Mouse (Mus musculus) olfactory bulb, adult 2 months (tissue): ENCODE data around the gene Cntn2. TPM values are rescaled to one million over a fixed set of nuclear protein-coding genes. Genes with fewer than 3 reads are reported as not detected.

Source experiments
- H3K27ac ChIP-seq: fragments of 200-500 bp; 2 replicates; pipeline ENCODE4 v1.5.1; 2012; ENCODE audit warnings: low read depth, low read length; ENCODE audit not compliant: insufficient read depth
- H3K4me1 ChIP-seq: fragments of 200-500 bp; 2 replicates; pipeline ENCODE4 v1.6.1; 2012; ENCODE audit warnings: low read length; ENCODE audit not compliant: control insufficient read depth, insufficient read depth
- H3K4me3 ChIP-seq: fragments of 200-500 bp; 2 replicates; pipeline ENCODE4 v1.5.1; 2012; ENCODE audit warnings: mild to moderate bottlenecking, low read depth, low read length, moderate library complexity; ENCODE audit not compliant: insufficient read depth
- CTCF ChIP-seq: fragments of 200-500 bp; IDR thresholded peaks from 2 replicates; pipeline ENCODE4 v1.5.1; 2012; ENCODE audit warnings: low read depth, mild to moderate bottlenecking, low read length, moderate library complexity; ENCODE audit not compliant: insufficient read depth
- POLR2A ChIP-seq: fragments of 200-500 bp; IDR thresholded peaks from 2 replicates; pipeline ENCODE4 v1.6.1; 2012; ENCODE audit warnings: mild to moderate bottlenecking, low read depth, low read length, moderate library complexity; ENCODE audit not compliant: insufficient read depth
- WGBS: fragments of 180-500 bp; shearing (Covaris S2); methylation state at CpG from one replicate; pipeline ENCODE4 v1.1.7; 2018; 5-methylcytosine and 5-hydroxymethylcytosine counted together
- polyA plus RNA-seq: library from polyadenylated mRNA; stranded (reverse); fragments of >200 nt; gene quantifications from 2 replicates; pipeline ENCODE4 v1.2.4, GENCODE M21; 2012; ENCODE audit warnings: low replicate concordance; ENCODE audit not compliant: missing spikeins, insufficient read depth, insufficient read length

The Cntn2 gene
- polyA plus RNA-seq, 1 experiment: not detected

DNA sequence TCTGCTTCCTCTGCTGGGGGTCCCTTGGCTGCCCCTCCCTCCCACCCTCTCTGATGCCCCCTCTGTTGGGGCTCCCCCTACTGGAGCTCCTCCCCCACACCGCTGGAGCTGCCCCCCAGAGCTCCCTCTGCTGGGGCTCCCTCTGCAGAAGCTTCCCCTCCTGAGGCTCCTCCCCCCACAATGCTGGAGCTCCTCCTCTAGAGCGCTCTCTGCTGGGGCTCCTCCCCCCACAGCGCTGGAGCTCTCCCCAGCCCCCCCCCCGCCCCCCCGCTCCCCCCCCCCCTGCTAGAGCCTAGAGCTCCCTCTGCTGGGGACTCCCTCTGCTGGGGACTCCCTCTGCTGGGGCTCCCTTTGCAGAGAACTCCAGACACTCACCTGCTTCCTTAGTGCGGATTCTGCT is 22.3 kb downstream of the Cntn2 start:
- Histone ChIP-seq H3K4me1 (peaks cover 3% of the 10 kb centered on the region), H3K4me3 (no peak overlapping the region), H3K27ac (no peak overlapping the region)
- TF ChIP-seq POLR2A: no peak
- no peak for TF ChIP-seq CTCF
- 22% methylated on average over 2 of the region's 6 CpGs for WGBS

DNA sequence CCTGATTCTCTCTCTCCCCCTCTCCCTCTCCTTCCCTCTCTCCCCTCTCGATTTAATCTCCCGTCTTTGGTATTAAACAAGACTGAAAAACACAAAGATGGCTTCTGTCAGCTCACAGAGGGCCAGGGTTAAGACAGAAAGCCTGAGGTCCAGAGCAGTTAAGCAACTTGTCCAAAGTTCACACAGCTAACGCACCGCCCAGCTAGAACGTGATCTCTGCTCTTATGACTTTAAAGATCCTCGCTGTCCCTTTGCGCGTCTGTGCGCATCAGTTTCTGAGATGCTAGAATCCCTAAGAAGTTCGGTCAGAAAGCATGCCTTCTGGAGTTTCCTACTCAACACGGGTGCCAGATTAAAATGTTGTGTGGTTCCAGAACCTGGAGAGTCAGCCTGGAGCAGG is 23.3 kb downstream of the Cntn2 start:
- WGBS: 89% methylated on average over 11 of the region's 11 CpGs
- H3K4me3 ChIP-seq: no peak overlapping the region
- H3K4me1 ChIP-seq: no peaks in the 10 kb centered on the region
- TF ChIP-seq POLR2A (no peak), CTCF (no peak)
- H3K27ac ChIP-seq: no peak overlapping the region

DNA sequence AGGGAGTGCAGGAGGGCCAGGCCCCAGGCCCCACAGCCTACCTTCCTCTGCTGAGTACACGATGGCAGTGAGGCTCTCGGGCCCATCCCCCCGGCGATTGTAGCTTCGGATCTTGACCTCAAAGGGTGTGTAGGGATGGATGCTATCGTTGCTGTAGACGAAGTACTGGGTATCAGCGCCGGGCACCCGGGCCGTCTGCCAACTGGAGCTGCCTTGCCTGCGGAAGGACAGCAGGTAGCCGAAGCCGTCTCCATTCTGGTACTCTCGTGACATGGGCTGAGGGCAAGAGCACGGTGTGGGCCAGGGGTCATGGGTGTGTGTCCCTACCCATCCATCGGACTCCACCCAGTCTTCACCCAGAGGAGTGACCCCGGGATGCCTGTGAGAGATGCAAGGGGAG is 24.4 kb downstream of the Cntn2 start:
- TF ChIP-seq CTCF (no peak), POLR2A (no peak)
- Histone ChIP-seq H3K4me1 (peaks cover 3% of the 10 kb centered on the region; the same call in 1 of the 2 replicates), H3K4me3 (no peak overlapping the region), H3K27ac (no peak overlapping the region)
- WGBS: 82% methylated on average over 18 of the region's 18 CpGs

DNA sequence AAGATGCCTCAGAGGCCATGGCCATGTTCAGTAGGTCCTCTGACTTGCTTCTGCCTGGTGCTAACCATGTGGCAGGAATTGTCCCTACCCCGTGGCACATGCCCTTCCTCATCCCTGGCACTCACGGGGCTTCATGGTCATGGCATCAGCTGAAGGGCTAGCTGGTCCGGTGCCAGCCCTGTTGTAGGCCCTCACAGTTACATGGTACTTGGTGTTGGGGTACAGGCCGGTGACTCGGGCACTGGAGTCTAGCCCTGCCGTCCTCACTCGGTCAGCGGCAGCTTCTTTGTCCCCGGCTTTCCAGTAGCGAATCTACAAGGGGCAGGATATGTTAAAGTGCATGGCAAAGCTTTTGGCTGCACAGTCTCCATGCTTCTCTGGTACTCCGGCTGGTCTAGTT is 26.3 kb downstream of the Cntn2 start:
- TF ChIP-seq POLR2A (no peak), CTCF (no peak)

DNA sequence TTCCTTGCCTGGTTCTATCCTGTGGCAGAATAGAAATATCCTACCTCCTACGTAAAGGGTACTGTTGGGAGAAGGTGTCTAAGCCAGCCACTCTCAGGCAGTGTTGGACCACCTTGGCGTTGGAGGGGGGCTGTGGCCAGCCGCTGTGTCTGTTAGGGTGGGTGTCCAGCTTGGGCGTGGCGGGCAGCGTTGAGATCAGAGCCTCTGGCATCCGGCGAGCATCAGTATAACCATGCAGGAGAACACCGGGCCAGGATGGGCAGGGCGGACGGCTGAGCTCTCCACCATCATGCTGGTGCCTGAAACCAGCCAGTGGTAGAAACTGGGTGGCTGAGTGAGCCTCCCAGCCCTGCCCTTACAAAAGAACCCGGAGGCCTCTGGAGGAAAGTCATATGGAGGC is 27.7 kb downstream of the Cntn2 start:
- TF ChIP-seq CTCF (no peak), POLR2A (no peak)
- no peak overlapping the region for H3K4me3 ChIP-seq
- H3K27ac ChIP-seq: no peak overlapping the region
- H3K4me1 ChIP-seq: peaks cover 5% of the 10 kb centered on the region; the same call in 1 of the 2 replicates
- WGBS: 92% methylated on average over 12 of the region's 12 CpGs

More for the DNA sequence above, 26.3 kb downstream of the Cntn2 start:
- peaks cover 3% of the 10 kb centered on the region; the same call in 1 of the 2 replicates for H3K4me1 ChIP-seq
- 91% methylated on average over 11 of the region's 11 CpGs for WGBS
- no peak overlapping the region for H3K4me3 ChIP-seq
- H3K27ac ChIP-seq: no peak overlapping the region

DNA sequence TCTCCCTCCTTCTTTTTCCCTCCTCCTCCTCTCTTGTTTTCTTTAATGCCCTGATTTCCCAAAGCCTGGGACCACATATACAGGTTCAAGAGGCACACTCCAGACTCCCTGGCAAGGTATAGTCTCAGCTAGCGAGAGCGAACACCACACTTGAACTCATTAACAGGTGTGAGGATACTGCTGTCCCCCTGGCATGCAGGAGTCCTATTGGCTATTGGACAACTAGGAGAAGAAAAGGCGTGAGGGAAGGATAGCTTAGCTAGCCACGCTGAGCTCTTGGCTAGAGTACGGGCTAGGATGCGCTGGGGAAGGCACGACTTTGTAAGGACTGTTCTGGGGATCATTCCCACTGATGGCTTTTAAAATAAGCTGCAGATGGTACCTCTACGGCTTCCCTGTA is 30.9 kb downstream of the Cntn2 start:
- no peak overlapping the region for H3K27ac ChIP-seq
- WGBS: 83% methylated on average over 8 of the region's 8 CpGs
- H3K4me3 ChIP-seq: no peak overlapping the region
- no peak for TF ChIP-seq POLR2A
- no peak for TF ChIP-seq CTCF
- peaks cover 5% of the 10 kb centered on the region; the same call in 1 of the 2 replicates for H3K4me1 ChIP-seq

DNA sequence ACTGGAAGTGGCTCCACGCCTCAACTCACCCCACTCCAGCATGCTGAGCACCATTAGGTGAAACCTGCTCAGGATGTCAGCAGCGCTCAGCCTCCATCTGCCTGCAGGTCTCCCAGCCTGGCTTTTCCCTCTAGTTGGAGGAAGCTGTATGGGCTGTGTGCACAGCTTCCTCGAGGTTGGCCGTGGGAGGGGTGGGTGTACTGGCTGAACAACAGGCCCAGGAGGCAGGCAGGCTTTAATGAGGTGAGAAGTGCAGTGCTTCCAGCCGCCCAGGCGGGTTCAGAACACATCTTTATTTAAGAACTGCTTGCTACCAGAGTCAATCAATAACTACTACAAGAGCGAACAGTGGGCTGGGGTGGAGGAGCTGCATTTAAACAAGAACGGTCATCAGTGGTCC is 31.5 kb downstream of the Cntn2 start:
- Histone ChIP-seq H3K4me3 (no peak overlapping the region), H3K27ac (no peak overlapping the region), H3K4me1 (peaks cover 5% of the 10 kb centered on the region; the same call in 1 of the 2 replicates)
- 52% methylated on average over 8 of the region's 8 CpGs for WGBS
- TF ChIP-seq CTCF (no peak), POLR2A (no peak)

DNA sequence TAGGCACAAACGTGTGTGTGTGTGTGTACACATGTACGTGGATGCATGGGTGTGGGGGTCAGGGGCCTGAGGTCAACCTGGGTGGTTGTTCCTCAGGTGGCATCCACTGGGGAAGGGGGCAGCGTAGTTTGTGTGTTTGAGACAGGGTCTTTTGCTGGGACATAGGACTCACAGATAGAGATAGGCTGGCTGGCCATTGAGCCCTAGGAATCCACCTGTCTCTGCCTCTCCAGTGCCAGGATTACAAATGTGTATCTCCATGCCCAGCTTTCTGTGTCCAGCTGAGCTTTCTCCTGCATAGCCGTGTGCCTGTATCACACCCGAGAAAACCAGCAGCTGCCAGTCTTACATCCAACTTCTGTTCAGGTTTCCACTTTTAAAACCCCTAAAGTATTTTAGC is 33.3 kb downstream of the Cntn2 start:
- Histone ChIP-seq H3K4me3 (no peak overlapping the region), H3K27ac (no peak overlapping the region), H3K4me1 (peaks cover 5% of the 10 kb centered on the region; the same call in 1 of the 2 replicates)
- TF ChIP-seq POLR2A: no peak
- no peak for TF ChIP-seq CTCF
- 84% methylated on average over 5 of the region's 5 CpGs for WGBS

DNA sequence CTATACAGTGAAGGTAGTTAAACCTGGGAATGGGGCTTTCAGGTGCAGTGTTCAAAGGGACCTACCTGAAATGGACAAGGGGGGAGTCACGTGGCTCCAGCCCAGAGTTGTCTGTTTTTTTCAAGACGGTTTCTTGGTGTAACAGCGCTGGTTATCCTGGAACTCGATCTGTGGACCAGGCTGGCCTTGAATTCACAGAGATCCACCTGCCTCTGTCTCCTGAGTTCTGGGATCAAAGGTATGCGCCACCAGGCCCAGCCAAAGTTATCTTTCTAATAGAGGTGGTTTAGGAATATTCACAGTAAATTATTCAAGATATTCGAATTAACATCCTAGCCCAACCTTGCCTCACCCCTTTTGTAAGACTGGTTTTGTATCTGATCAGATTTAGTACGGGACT is 36.4 kb downstream of the Cntn2 start:
- Histone ChIP-seq H3K4me1 (peaks cover 3% of the 10 kb centered on the region; the same call in 1 of the 2 replicates), H3K27ac (0 out of 2 replicates have a peak overlapping the region, but pooled peaks have one; percentile 20), H3K4me3 (no peak overlapping the region)
- TF ChIP-seq POLR2A: no peak
- TF ChIP-seq CTCF: no peak
- 95% methylated on average over 7 of the region's 7 CpGs for WGBS

DNA sequence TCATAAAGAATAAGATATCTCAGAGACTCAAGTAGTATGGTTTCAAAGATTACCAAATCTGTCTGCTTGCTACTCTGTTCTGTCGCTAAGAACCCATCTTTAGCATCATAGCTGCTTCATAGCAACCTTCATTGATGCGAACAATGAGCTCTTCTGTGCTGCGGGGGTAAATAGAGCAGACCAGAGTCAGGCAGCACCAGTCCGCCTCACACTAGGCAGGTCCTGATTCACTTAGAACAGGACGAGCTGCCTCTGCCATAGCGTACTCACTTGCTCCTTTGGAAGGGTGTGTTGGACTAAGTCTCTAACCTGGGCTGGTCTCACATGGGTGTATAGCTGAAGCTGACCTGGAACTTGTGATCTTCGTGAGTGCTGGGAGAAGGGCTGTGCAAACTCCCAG is 37.0 kb downstream of the Cntn2 start, which contains the start of gene Tmem81:
Gene Tmem81, plus strand, starts transcription at position 173 of the 400 bp plus-strand sequence.
- Histone ChIP-seq H3K4me1 (no peaks in the 10 kb centered on the region), H3K4me3 (no peak within 1 kb of the TSS), H3K27ac (peak within 1 kb of the TSS; percentile 36; the same call in 1 of the 2 replicates)
- TF ChIP-seq CTCF: no peak
- TF ChIP-seq POLR2A: no peak
- 46% methylated on average over 7 of the region's 7 CpGs for WGBS
